12 mouse cellular contexts compared by ENCODE assay signal in the genomic region with DNA sequence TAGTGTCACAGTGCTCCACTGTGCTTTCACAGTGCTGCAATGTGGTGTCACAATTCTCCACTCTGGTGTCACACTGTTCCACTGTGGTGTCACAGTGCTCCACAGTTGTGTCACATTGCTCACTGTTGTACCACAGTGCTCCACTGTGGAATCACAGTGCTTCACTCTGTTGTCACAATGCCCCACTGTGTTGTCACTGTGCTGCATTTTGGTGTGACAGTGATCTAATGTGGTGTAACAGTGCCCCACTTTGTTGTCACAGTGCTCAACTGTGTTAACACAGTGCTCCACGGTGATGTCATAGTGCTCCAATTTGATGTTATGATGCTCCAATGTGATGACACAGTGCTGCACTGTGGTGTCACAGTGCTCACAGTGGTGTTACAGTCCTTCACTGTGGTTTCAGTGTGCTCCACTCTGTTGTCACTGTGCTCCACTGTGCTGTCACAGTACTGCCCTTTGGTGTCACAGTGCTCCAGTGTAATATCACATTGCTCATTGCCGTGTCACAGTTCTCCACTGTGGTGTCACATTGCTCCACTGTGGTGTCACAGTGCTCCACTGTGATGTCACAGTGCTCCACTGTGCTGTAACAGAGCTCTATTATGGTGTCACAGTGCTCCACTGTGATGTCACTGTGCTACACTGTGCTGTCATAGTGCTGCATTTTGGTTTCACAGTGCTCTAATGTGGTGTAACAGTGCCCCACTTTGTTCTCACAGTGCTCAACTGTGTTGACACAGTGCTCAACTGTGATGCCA.
DNase-seq lines count a peak whose midpoint lies in the region; ATAC-seq lines count a peak whose summit lies in the region.
"Had no signal": no experiment of that assay in that cellular context is flagged by ENCODE, and none has a peak within 500 bp of the region (broad histone marks: within the 10 kb centered on the region; RNA-seq: fewer than 3 reads in every experiment).

No protein-coding gene starts in this region.

- 89% methylated on average over 2 of the region's 2 CpGs for WGBS in kidney, embryonic 14.5 days
- 91% methylated on average over 2 of the region's 2 CpGs for WGBS in embryonic facial prominence, embryonic 13.5 days
- 89% methylated on average over 2 of the region's 2 CpGs for WGBS in intestine, embryonic 16.5 days
- WGBS in midbrain, embryonic 16.5 days: 89% methylated on average over 2 of the region's 2 CpGs

- ATAC-seq in kidney, embryonic 14.5 days (ENCODE audit: low FRiP score, low TSS enrichment): peak; percentile 30; the same call in 1 of the 2 replicates
- ATAC-seq in embryonic facial prominence, embryonic 13.5 days (ENCODE audit: insufficient number of reproducible peaks, insufficient read depth, low FRiP score, low TSS enrichment, low read depth): 0 out of 2 replicates have a peak, but pooled peaks have one; percentile 35
- ATAC-seq in intestine, embryonic 16.5 days: peak; percentile 56; the same call in 1 of the 2 replicates
- ATAC-seq in midbrain, embryonic 16.5 days: peak; percentile 71; the same call in 1 of the 2 replicates

- peaks cover 19% of the 10 kb centered on the region for H3K9me3 ChIP-seq in kidney, embryonic 14.5 days (ENCODE audit: control insufficient read depth, low read length)
- peaks cover 65% of the 10 kb centered on the region for H3K9me3 ChIP-seq in embryonic facial prominence, embryonic 13.5 days
- H3K9me3 ChIP-seq in intestine, embryonic 16.5 days (ENCODE audit: control insufficient read depth, low read length): peaks cover 9% of the 10 kb centered on the region; the same call in 1 of the 2 replicates
- H3K9me3 ChIP-seq in midbrain, embryonic 16.5 days (replicated peaks; ENCODE audit: control insufficient read depth, low read length, poor library complexity, severe bottlenecking): peaks cover 16% of the 10 kb centered on the region

- no peaks in the 10 kb centered on the region for H3K36me3 ChIP-seq in kidney, embryonic 14.5 days (ENCODE audit: control insufficient read depth, insufficient read depth, low read length)
- H3K36me3 ChIP-seq in embryonic facial prominence, embryonic 13.5 days: no peaks in the 10 kb centered on the region
- no peaks in the 10 kb centered on the region for H3K36me3 ChIP-seq in intestine, embryonic 16.5 days (ENCODE audit: control insufficient read depth, insufficient read depth, low read length)
- H3K36me3 ChIP-seq in midbrain, embryonic 16.5 days (ENCODE audit: control insufficient read depth, insufficient read depth, low read length): no peaks in the 10 kb centered on the region

- no peak overlapping the region for H3K4me2 ChIP-seq in kidney, embryonic 14.5 days (replicated peaks; ENCODE audit: low read depth, low read length)
- H3K4me2 ChIP-seq in embryonic facial prominence, embryonic 13.5 days: no peak overlapping the region
- no peak overlapping the region for H3K4me2 ChIP-seq in intestine, embryonic 16.5 days (ENCODE audit: low read depth, low read length)
- H3K4me2 ChIP-seq in midbrain, embryonic 16.5 days (ENCODE audit: low read length): no peak overlapping the region
- H3K4me2 ChIP-seq: lung, embryonic 14.5 days had no signal

- no peak overlapping the region for H3K27ac ChIP-seq in kidney, embryonic 14.5 days (ENCODE audit: low read depth, low read length)
- no peak overlapping the region for H3K27ac ChIP-seq in embryonic facial prominence, embryonic 13.5 days
- no peak overlapping the region for H3K27ac ChIP-seq in intestine, embryonic 16.5 days (ENCODE audit: low read length)
- H3K27ac ChIP-seq in midbrain, embryonic 16.5 days (ENCODE audit: low read length): no peak overlapping the region

- H3K9ac ChIP-seq in kidney, embryonic 14.5 days (ENCODE audit: low read depth, low read length): no peak overlapping the region
- no peak overlapping the region for H3K9ac ChIP-seq in embryonic facial prominence, embryonic 13.5 days
- no peak overlapping the region for H3K9ac ChIP-seq in intestine, embryonic 16.5 days (ENCODE audit: low read depth, low read length)
- H3K9ac ChIP-seq in midbrain, embryonic 16.5 days (ENCODE audit: low read depth, low read length): no peak overlapping the region
- H3K9ac ChIP-seq: lung, embryonic 14.5 days had no signal

- H3K27me3 ChIP-seq in kidney, embryonic 14.5 days (ENCODE audit: control insufficient read depth, insufficient read depth, low read length): no peaks in the 10 kb centered on the region
- no peaks in the 10 kb centered on the region for H3K27me3 ChIP-seq in embryonic facial prominence, embryonic 13.5 days
- H3K27me3 ChIP-seq in intestine, embryonic 16.5 days (replicated peaks; ENCODE audit: control insufficient read depth, insufficient read depth, low read length): no peaks in the 10 kb centered on the region
- H3K27me3 ChIP-seq in midbrain, embryonic 16.5 days (ENCODE audit: control insufficient read depth, insufficient read depth, low read depth, low read length): no peaks in the 10 kb centered on the region

- no peak overlapping the region for H3K4me3 ChIP-seq in kidney, embryonic 14.5 days (ENCODE audit: low read length)
- H3K4me3 ChIP-seq in embryonic facial prominence, embryonic 13.5 days: no peak overlapping the region
- no peak overlapping the region for H3K4me3 ChIP-seq in intestine, embryonic 16.5 days (ENCODE audit: low read length)
- no peak overlapping the region for H3K4me3 ChIP-seq in midbrain, embryonic 16.5 days (ENCODE audit: low read depth, low read length)

- DNase-seq in kidney, postnatal 10 days: no peak
- DNase-seq in frontal cortex, postnatal 36 days (ENCODE audit: low spot score in 2 of 2): no peak
- DNase-seq in left cerebral cortex, postnatal 4 days: no peak
- no peak for DNase-seq in right cerebral cortex, postnatal 36 days (ENCODE audit: low spot score in 2 of 2)
- DNase-seq: adrenal gland, postnatal 25 days; gastrocnemius, postnatal 25 days; kidney, postnatal 36 days; lung, embryonic 14.5 days had no signal

- no peaks in the 10 kb centered on the region for H3K4me1 ChIP-seq in kidney, embryonic 14.5 days (ENCODE audit: control insufficient read depth, insufficient read depth, low read length)
- no peaks in the 10 kb centered on the region for H3K4me1 ChIP-seq in embryonic facial prominence, embryonic 13.5 days
- no peaks in the 10 kb centered on the region for H3K4me1 ChIP-seq in intestine, embryonic 16.5 days (ENCODE audit: control insufficient read depth, insufficient read depth, low read length)
- no peaks in the 10 kb centered on the region for H3K4me1 ChIP-seq in midbrain, embryonic 16.5 days (ENCODE audit: control insufficient read depth, insufficient read depth, low read length)

- intact Hi-C loops in left cerebral cortex, postnatal 4 days (cut with DNase I): no loop called here
